ENCODE assay signal across 29 mouse cellular contexts in genomic region chr2:173224832-173225231, GRCm38 (mm10). TPM values are rescaled to one million over a fixed set of nuclear protein-coding genes. Genes with fewer than 3 reads are reported as not detected.
DNase-seq lines count a peak whose midpoint lies in the region; ATAC-seq and TF ChIP-seq lines count a peak whose summit lies in the region.
"Had no signal": no experiment of that assay in that cellular context is flagged by ENCODE, and none has a peak within 500 bp of the region (broad histone marks: within the 10 kb centered on the region; RNA-seq: fewer than 3 reads in every experiment).

No protein-coding gene starts in this region.

- H3K9me3 ChIP-seq in embryonic facial prominence, embryonic 13.5 days, result no peaks in the 10 kb centered on the region
- H3K9me3 ChIP-seq in embryonic facial prominence, embryonic 10.5 days, result no peaks in the 10 kb centered on the region
- no peaks in the 10 kb centered on the region for H3K9me3 ChIP-seq in stomach, embryonic 15.5 days
- no peaks in the 10 kb centered on the region for H3K9me3 ChIP-seq in stomach, postnatal 0 days (ENCODE audit: control insufficient read depth, low read length)
- H3K9me3 ChIP-seq in limb, embryonic 10.5 days (replicated peaks), result no peaks in the 10 kb centered on the region
- H3K9me3 ChIP-seq: hindbrain, embryonic 15.5 days; liver, embryonic 15.5 days; midbrain, embryonic 13.5 days had no signal

- H3K4me1 ChIP-seq in embryonic facial prominence, embryonic 13.5 days, result peaks cover 20% of the 10 kb centered on the region
- H3K4me1 ChIP-seq in embryonic facial prominence, embryonic 10.5 days, result peaks cover 40% of the 10 kb centered on the region
- H3K4me1 ChIP-seq in stomach, embryonic 15.5 days, result peaks cover 14% of the 10 kb centered on the region
- H3K4me1 ChIP-seq in stomach, postnatal 0 days (replicated peaks; ENCODE audit: control insufficient read depth, insufficient read depth), result no peaks in the 10 kb centered on the region
- peaks cover 23% of the 10 kb centered on the region for H3K4me1 ChIP-seq in limb, embryonic 10.5 days
- H3K4me1 ChIP-seq: liver, embryonic 15.5 days had no signal

- intact Hi-C loops in heart, postnatal 10 days (cut with DNase I), result no loop called here

- TF ChIP-seq CTCF in stomach, postnatal 0 days (IDR thresholded peaks at IDR 0.05; ENCODE audit: low read depth), result no peak

- no peak for DNase-seq in embryonic facial prominence, embryonic 10.5 days (ENCODE audit: low spot score)
- no peak for DNase-seq in stomach, postnatal 0 days (ENCODE audit: low spot score)
- no peak for DNase-seq in limb, embryonic 10.5 days (ENCODE audit: low spot score)
- DNase-seq in heart, postnatal 10 days, result no peak
- DNase-seq in cerebellum, adult 9-11 months, result no peak
- DNase-seq in MN1 (ENCODE audit: low spot score), result no peak
- DNase-seq: cerebellum, adult 11 months; cerebellum, adult 9-10 months; gastrocnemius, postnatal 25 days; heart, adult 11 months; heart, postnatal 4 days; kidney, adult 2 months; kidney, postnatal 36 days; left cerebral cortex, postnatal 4 days; right cerebral cortex, postnatal 25 days; thymus, adult 2 months; thymus, postnatal 36 days had no signal

- H3K9ac ChIP-seq in embryonic facial prominence, embryonic 13.5 days, result no peak overlapping the region
- no peak overlapping the region for H3K9ac ChIP-seq in stomach, embryonic 15.5 days
- H3K9ac ChIP-seq in stomach, postnatal 0 days (ENCODE audit: low read length), result no peak overlapping the region
- H3K9ac ChIP-seq: hindbrain, embryonic 15.5 days; liver, embryonic 15.5 days; midbrain, embryonic 13.5 days had no signal

- peaks cover 38% of the 10 kb centered on the region for H3K36me3 ChIP-seq in embryonic facial prominence, embryonic 13.5 days
- peaks cover 39% of the 10 kb centered on the region for H3K36me3 ChIP-seq in embryonic facial prominence, embryonic 10.5 days (replicated peaks)
- peaks cover 5% of the 10 kb centered on the region; the same call in 1 of the 2 replicates for H3K36me3 ChIP-seq in stomach, embryonic 15.5 days
- peaks cover 2% of the 10 kb centered on the region; the same call in 1 of the 2 replicates for H3K36me3 ChIP-seq in stomach, postnatal 0 days (ENCODE audit: control insufficient read depth, insufficient read depth, low read length)
- H3K36me3 ChIP-seq in limb, embryonic 10.5 days, result peaks cover 32% of the 10 kb centered on the region
- H3K36me3 ChIP-seq: liver, embryonic 15.5 days had no signal

- H3K4me3 ChIP-seq in embryonic facial prominence, embryonic 13.5 days, result no peak overlapping the region
- H3K4me3 ChIP-seq in embryonic facial prominence, embryonic 10.5 days, result no peak overlapping the region
- H3K4me3 ChIP-seq in stomach, embryonic 15.5 days (replicated peaks), result no peak overlapping the region
- no peak overlapping the region for H3K4me3 ChIP-seq in stomach, postnatal 0 days (ENCODE audit: low read depth, low read length)
- no peak overlapping the region for H3K4me3 ChIP-seq in limb, embryonic 10.5 days
- H3K4me3 ChIP-seq: hindbrain, embryonic 15.5 days; liver, embryonic 15.5 days; midbrain, embryonic 13.5 days had no signal

- WGBS in embryonic facial prominence, embryonic 13.5 days, result 54% methylated on average over 7 of the region's 7 CpGs
- WGBS in embryonic facial prominence, embryonic 10.5 days, result 60% methylated on average over 7 of the region's 7 CpGs
- 50% methylated on average over 7 of the region's 7 CpGs for WGBS in stomach, embryonic 15.5 days
- 51% methylated on average over 7 of the region's 7 CpGs for WGBS in stomach, postnatal 0 days
- WGBS in limb, embryonic 10.5 days, result 75% methylated on average over 7 of the region's 7 CpGs

- H3K27me3 ChIP-seq in embryonic facial prominence, embryonic 13.5 days, result no peaks in the 10 kb centered on the region
- H3K27me3 ChIP-seq in embryonic facial prominence, embryonic 10.5 days (replicated peaks; ENCODE audit: low read depth, poor library complexity, severe bottlenecking), result no peaks in the 10 kb centered on the region
- no peaks in the 10 kb centered on the region for H3K27me3 ChIP-seq in stomach, embryonic 15.5 days (replicated peaks)
- H3K27me3 ChIP-seq in stomach, postnatal 0 days (ENCODE audit: control insufficient read depth, insufficient read depth, low read length), result no peaks in the 10 kb centered on the region
- no peaks in the 10 kb centered on the region for H3K27me3 ChIP-seq in limb, embryonic 10.5 days (ENCODE audit: low read depth, poor library complexity, severe bottlenecking)
- H3K27me3 ChIP-seq: CH12.LX; hindbrain, embryonic 15.5 days; liver, embryonic 15.5 days; midbrain, embryonic 13.5 days had no signal

- no peak for ATAC-seq in embryonic facial prominence, embryonic 13.5 days (ENCODE audit: insufficient number of reproducible peaks, insufficient read depth, low FRiP score, low TSS enrichment, low read depth)
- ATAC-seq in stomach, embryonic 15.5 days (ENCODE audit: insufficient read depth, low FRiP score, low read depth), result no peak
- ATAC-seq in stomach, postnatal 0 days (ENCODE audit: low FRiP score, low TSS enrichment), result no peak
- ATAC-seq: forebrain, embryonic 14.5 days; inflammation-experienced regulatory T-cells, adult 6 months; lung, postnatal 0 days; midbrain, embryonic 13.5 days had no signal

- no peak overlapping the region for H3K4me2 ChIP-seq in embryonic facial prominence, embryonic 13.5 days
- H3K4me2 ChIP-seq in stomach, embryonic 15.5 days, result no peak overlapping the region
- H3K4me2 ChIP-seq in stomach, postnatal 0 days (replicated peaks; ENCODE audit: low read depth), result no peak overlapping the region
- H3K4me2 ChIP-seq: heart, embryonic 11.5 days; hindbrain, embryonic 15.5 days; liver, embryonic 15.5 days; midbrain, embryonic 13.5 days had no signal

- no peak for TF ChIP-seq EP300 in stomach, postnatal 0 days (optimal IDR thresholded peaks at IDR 0.05)

- H3K27ac ChIP-seq in embryonic facial prominence, embryonic 13.5 days, result peak overlapping the region; percentile 1; the same call in 1 of the 2 replicates
- no peak overlapping the region for H3K27ac ChIP-seq in embryonic facial prominence, embryonic 10.5 days (replicated peaks)
- H3K27ac ChIP-seq in stomach, embryonic 15.5 days, result peak overlapping the region; percentile 19; the same call in 1 of the 2 replicates
- H3K27ac ChIP-seq in stomach, postnatal 0 days (replicated peaks), result no peak overlapping the region
- 0 out of 2 replicates have a peak overlapping the region, but pooled peaks have one; percentile 9 for H3K27ac ChIP-seq in limb, embryonic 10.5 days
- H3K27ac ChIP-seq: hindbrain, embryonic 15.5 days; liver, embryonic 15.5 days; macrophage; midbrain, embryonic 13.5 days had no signal

RNA-seq across cellular contexts. Expression of gene Zbp1, which starts 6.1 kb away (rescaled TPM):
- polyA plus RNA-seq in embryonic facial prominence, embryonic 13.5 days (2015; fragmentation: Nextera tagmentation; extraction: Ambion mirVana), result 0.13 TPM in 1 of 2 replicates, not detected in the other
- polyA plus RNA-seq in embryonic facial prominence, embryonic 10.5 days (2016; fragmentation: Nextera tagmentation; extraction: Ambion mirVana), result not detected in 2 replicates
- 0.93 and 1.3 TPM in 2 replicates for polyA plus RNA-seq in stomach, embryonic 15.5 days (2015; fragmentation: Nextera tagmentation; extraction: Ambion mirVana)
- 4.6 and 5.0 TPM in 2 replicates for polyA plus RNA-seq in stomach, postnatal 0 days (2015; fragmentation: Nextera tagmentation; extraction: Ambion mirVana)
- not detected in 2 replicates for polyA plus RNA-seq in limb, embryonic 10.5 days (2016; fragmentation: Nextera tagmentation; extraction: Ambion mirVana)
- total RNA-seq in heart, postnatal 10 days (2021), result under 1 TPM; 0.25 to 0.41 TPM
- total RNA-seq: layer of hippocampus, postnatal 25 days had no signal
- polyA plus RNA-seq: forebrain, embryonic 14.5 days; heart, embryonic 11.5 days had no signal

RNA-seq across cellular contexts. Expression of gene Pmepa1, which starts 51.5 kb away (rescaled TPM):
- polyA plus RNA-seq in embryonic facial prominence, embryonic 13.5 days (2015; fragmentation: Nextera tagmentation; extraction: Ambion mirVana), result 6.3 and 7.3 TPM in 2 replicates
- polyA plus RNA-seq in embryonic facial prominence, embryonic 10.5 days (2016; fragmentation: Nextera tagmentation; extraction: Ambion mirVana), result 1.4 and 2.1 TPM in 2 replicates
- polyA plus RNA-seq in stomach, embryonic 15.5 days (2015; fragmentation: Nextera tagmentation; extraction: Ambion mirVana), result 7.3 and 7.5 TPM in 2 replicates
- polyA plus RNA-seq in stomach, postnatal 0 days (2015; fragmentation: Nextera tagmentation; extraction: Ambion mirVana), result 6.1 and 7.0 TPM in 2 replicates
- 1.1 and 2.0 TPM in 2 replicates for polyA plus RNA-seq in limb, embryonic 10.5 days (2016; fragmentation: Nextera tagmentation; extraction: Ambion mirVana)
- total RNA-seq in heart, postnatal 10 days (2021), result 10 to 100 TPM; 55.1 to 57.2 TPM

Comparison
In these comparisons a context has a peak if more than half of its experiments do, and no peak if none do; other contexts are left out.
1. H3K27ac ChIP-seq: peak in embryonic facial prominence, embryonic 13.5 days (single experiment), stomach, embryonic 15.5 days (single experiment) and limb, embryonic 10.5 days (single experiment); none in embryonic facial prominence, embryonic 10.5 days (single experiment) and stomach, postnatal 0 days (single experiment).